Mouse (Mus musculus) kidney, adult 2 months (tissue): ENCODE results near the gene Kdf1. TPM values are rescaled to one million over a fixed set of nuclear protein-coding genes. Genes with fewer than 3 reads are reported as not detected.

Experiments
- DNase-seq: peaks from one replicate; pipeline ENCODE4 v3.0.0; 2021
- H3K27ac ChIP-seq: fragments of 200-500 bp; 2 replicates; pipeline ENCODE4 v1.5.1; 2012; ENCODE audit warnings: low read depth, low read length, control low read depth, inconsistent platforms; ENCODE audit not compliant: insufficient read depth
- H3K27me3 ChIP-seq: fragments of 200-500 bp; replicated peaks from 2 replicates; pipeline ENCODE4 v1.6.1; 2012; ENCODE audit warnings: mild to moderate bottlenecking, moderate library complexity, low read length, inconsistent platforms; ENCODE audit not compliant: control insufficient read depth, insufficient read depth
- H3K36me3 ChIP-seq: fragments of 200-500 bp; 2 replicates; pipeline ENCODE4 v1.6.1; 2012; ENCODE audit warnings: mild to moderate bottlenecking, moderate library complexity, low read length, inconsistent platforms; ENCODE audit not compliant: control insufficient read depth, insufficient read depth
- H3K4me1 ChIP-seq: fragments of 200-500 bp; 2 replicates; pipeline ENCODE4 v1.6.1; 2011; ENCODE audit warnings: low read length; ENCODE audit not compliant: control insufficient read depth, insufficient read depth
- H3K4me3 ChIP-seq: fragments of 200-500 bp; 2 replicates; pipeline ENCODE4 v1.5.1; 2011; ENCODE audit warnings: mild to moderate bottlenecking, low read depth, low read length, control low read depth; ENCODE audit not compliant: insufficient read depth
- CTCF ChIP-seq: fragments of 200-500 bp; conservative IDR thresholded peaks from 2 replicates; pipeline ENCODE4 v1.5.1; 2011; ENCODE audit warnings: low read depth, mild to moderate bottlenecking, control low read depth, low read length, moderate library complexity, mixed read lengths; ENCODE audit not compliant: insufficient read depth, insufficient read length
- POLR2A ChIP-seq: fragments of 200-500 bp; IDR thresholded peaks from one replicate; pipeline ENCODE4 v1.6.1; 2011; ENCODE audit warnings: low read depth, low read length, control low read depth
- WGBS: fragments of 180-500 bp; shearing (Covaris S2); methylation state at CpG from one replicate; pipeline ENCODE4 v1.1.7; 2018; 5-methylcytosine and 5-hydroxymethylcytosine counted together
- polyA plus RNA-seq: library from polyadenylated mRNA; depleted of rRNA; stranded (reverse); fragments of >200 nt; gene quantifications from 2 replicates; pipeline ENCODE4 v1.2.3, GENCODE M21; 2012

Kdf1 gene
- polyA plus RNA-seq, 1 experiment, result 39.7 TPM

GRCm38 (mm10) chr4:133480754-133481153, 38.0 kb upstream of the Kdf1 start:
- no peak for TF ChIP-seq POLR2A
- TF ChIP-seq CTCF, result no peak
- DNase-seq, result no peak
- WGBS, result 34% methylated on average over 6 of the region's 6 CpGs
- Histone ChIP-seq H3K4me1 (peaks cover 5% of the 10 kb centered on the region; the same call in 1 of the 2 replicates), H3K4me3 (peak overlapping the region; percentile 49), H3K36me3 (no peaks in the 10 kb centered on the region), H3K27me3 (no peaks in the 10 kb centered on the region), H3K27ac (no peak overlapping the region)

GRCm38 (mm10) chr4:133481488-133481887, 37.3 kb upstream of the Kdf1 start:
- Histone ChIP-seq H3K4me1 (peaks cover 5% of the 10 kb centered on the region; the same call in 1 of the 2 replicates), H3K4me3 (no peak overlapping the region), H3K27me3 (no peaks in the 10 kb centered on the region), H3K36me3 (no peaks in the 10 kb centered on the region), H3K27ac (no peak overlapping the region)
- DNase-seq, result no peak
- 45% methylated on average over 4 of the region's 4 CpGs for WGBS
- TF ChIP-seq POLR2A, result no peak
- TF ChIP-seq CTCF, result no peak

- Histone ChIP-seq H3K4me1 (peaks cover 5% of the 10 kb centered on the region; the same call in 1 of the 2 replicates), H3K36me3 (no peaks in the 10 kb centered on the region), H3K4me3 (no peak overlapping the region), H3K27ac (no peak overlapping the region), H3K27me3 (no peaks in the 10 kb centered on the region)
- DNase-seq, result no peak
- no peak for TF ChIP-seq POLR2A
- 84% methylated on average over 3 of the region's 3 CpGs for WGBS
Observed at GRCm38 (mm10) chr4:133482479-133482878, 36.3 kb upstream of the Kdf1 start.

- peak; percentile 84 for DNase-seq
- TF ChIP-seq CTCF (0 out of 2 replicates have a peak, but pooled peaks have one; percentile 7), POLR2A (no peak)
- H3K4me1 ChIP-seq, result peaks cover 5% of the 10 kb centered on the region; the same call in 1 of the 2 replicates
- H3K27ac ChIP-seq, result peak overlapping the region; percentile 91
- no peaks in the 10 kb centered on the region for H3K27me3 ChIP-seq
- no peak overlapping the region for H3K4me3 ChIP-seq
- no peaks in the 10 kb centered on the region for H3K36me3 ChIP-seq
- WGBS, result 12% methylated on average over 22 of the region's 22 CpGs
Observed at GRCm38 (mm10) chr4:133484266-133485025, 34.3 kb upstream of the Kdf1 start.

GRCm38 (mm10) chr4:133485691-133486425, 32.9 kb upstream of the Kdf1 start:
- H3K36me3 ChIP-seq, result no peaks in the 10 kb centered on the region
- WGBS, result 90% methylated on average over 28 of the region's 28 CpGs

GRCm38 (mm10) chr4:133486673-133487357, 31.9 kb upstream of the Kdf1 start:
- no peak for TF ChIP-seq POLR2A
- TF ChIP-seq CTCF, result no peak
- Histone ChIP-seq H3K4me3 (no peak overlapping the region), H3K4me1 (peaks cover 5% of the 10 kb centered on the region; the same call in 1 of the 2 replicates), H3K27ac (no peak overlapping the region), H3K36me3 (no peaks in the 10 kb centered on the region), H3K27me3 (no peaks in the 10 kb centered on the region)
- DNase-seq, result no peak
- 92% methylated on average over 26 of the region's 26 CpGs for WGBS

More at GRCm38 (mm10) chr4:133485691-133486425, 32.9 kb upstream of the Kdf1 start:
- Histone ChIP-seq H3K4me3 (no peak overlapping the region), H3K27ac (peak overlapping the region; percentile 91; the same call in 1 of the 2 replicates), H3K4me1 (peaks cover 5% of the 10 kb centered on the region; the same call in 1 of the 2 replicates), H3K27me3 (no peaks in the 10 kb centered on the region)
- TF ChIP-seq POLR2A, result no peak
- TF ChIP-seq CTCF, result no peak
- DNase-seq, result no peak
